Mouse (Mus musculus): ENCODE data around the gene Nos1ap.

Nos1ap gene

GRCm38 (mm10) chr1:170545286-170545685 lies 44.4 kb downstream of the Nos1ap start:
- no peak for DNase-seq (ENCODE audit: low spot score)

- no peak for DNase-seq (ENCODE audit: low spot score)
These were observed 50.2 kb downstream of the Nos1ap start for GRCm38 (mm10) chr1:170539507-170539906.

GRCm38 (mm10) chr1:170538481-170539061 lies 51.1 kb downstream of the Nos1ap start:
- no peak for DNase-seq (ENCODE audit: low spot score)

GRCm38 (mm10) chr1:170536344-170536743 lies 53.3 kb downstream of the Nos1ap start:
- DNase-seq (ENCODE audit: low spot score): no peak

GRCm38 (mm10) chr1:170535221-170535620 lies 54.4 kb downstream of the Nos1ap start:
- DNase-seq (ENCODE audit: low spot score): no peak

- DNase-seq (ENCODE audit: low spot score): no peak
These were observed 58.4 kb downstream of the Nos1ap start for GRCm38 (mm10) chr1:170531286-170531685.

- DNase-seq (ENCODE audit: low spot score): no peak
These were observed 59.2 kb downstream of the Nos1ap start for GRCm38 (mm10) chr1:170530456-170530855.

- DNase-seq (ENCODE audit: low spot score): no peak
These were observed 66.8 kb downstream of the Nos1ap start for GRCm38 (mm10) chr1:170522891-170523290.

- DNase-seq (ENCODE audit: low spot score): no peak
These were observed 68.0 kb downstream of the Nos1ap start for GRCm38 (mm10) chr1:170521520-170522205.

- DNase-seq (ENCODE audit: low spot score): no peak
These were observed 69.5 kb downstream of the Nos1ap start for GRCm38 (mm10) chr1:170520206-170520605.

- DNase-seq (ENCODE audit: low spot score): no peak
These were observed 70.0 kb downstream of the Nos1ap start for GRCm38 (mm10) chr1:170519631-170520030.

GRCm38 (mm10) chr1:170516182-170516581 lies 73.5 kb downstream of the Nos1ap start:
- no peak for DNase-seq (ENCODE audit: low spot score)

- DNase-seq (ENCODE audit: low spot score): no peak
These were observed 74.2 kb downstream of the Nos1ap start for GRCm38 (mm10) chr1:170515455-170515854.

- no peak for DNase-seq (ENCODE audit: low spot score)
These were observed 75.4 kb downstream of the Nos1ap start for GRCm38 (mm10) chr1:170514226-170514625.

GRCm38 (mm10) chr1:170512429-170513097 lies 77.1 kb downstream of the Nos1ap start:
- no peak for DNase-seq (ENCODE audit: low spot score)

- no peak for DNase-seq (ENCODE audit: low spot score)
These were observed 78.9 kb downstream of the Nos1ap start for GRCm38 (mm10) chr1:170510595-170511240.

GRCm38 (mm10) chr1:170506309-170506708 lies 83.4 kb downstream of the Nos1ap start:
- DNase-seq (ENCODE audit: low spot score): no peak

- DNase-seq (ENCODE audit: low spot score): no peak
These were observed 84.6 kb downstream of the Nos1ap start for GRCm38 (mm10) chr1:170505107-170505506.

GRCm38 (mm10) chr1:170504378-170504777 lies 85.3 kb downstream of the Nos1ap start:
- no peak for DNase-seq (ENCODE audit: low spot score)

GRCm38 (mm10) chr1:170503277-170503739 lies 86.4 kb downstream of the Nos1ap start:
- DNase-seq (ENCODE audit: low spot score): no peak

- DNase-seq (ENCODE audit: low spot score): no peak
These were observed 87.0 kb downstream of the Nos1ap start for GRCm38 (mm10) chr1:170502491-170503276.

GRCm38 (mm10) chr1:170501970-170502369 lies 87.7 kb downstream of the Nos1ap start:
- no peak for DNase-seq (ENCODE audit: low spot score)
